Mouse (Mus musculus): ENCODE data around the gene Alg10b. TPM values are rescaled to one million over a fixed set of nuclear protein-coding genes. Genes with fewer than 3 reads are reported as not detected.
"Not testable (repeated sequence)": the region's sequence is repeated elsewhere in the genome, so short reads cannot be mapped to it uniquely, and the experiment has no call there.

Gene Alg10b
- polyA plus RNA-seq (2015; fragmentation: Nextera tagmentation; extraction: Ambion mirVana), result 30.5 and 32.4 TPM in 2 replicates

- WGBS, result under 1% methylated on average over 44 of the region's 59 CpGs
- peak; percentile 100 for ATAC-seq (ENCODE audit: borderline replicate concordance, extremely low read depth, low FRiP score, low TSS enrichment)
- Histone ChIP-seq H3K4me2 (peak within 1 kb of the TSS; percentile 70), H3K4me1 (peaks cover 12% of the 10 kb centered on the region), H3K27me3 (no peaks in the 10 kb centered on the region), H3K4me3 (peak within 1 kb of the TSS; percentile 64), H3K36me3 (peaks cover 13% of the 10 kb centered on the region; the same call in 1 of the 2 replicates), H3K27ac (peak within 1 kb of the TSS; percentile 81), H3K9me3 (no peaks in the 10 kb centered on the region), H3K9ac (peak within 1 kb of the TSS; percentile 69)
These were observed at the start of gene Alg10b for GRCm38 (mm10) chr15:90223969-90224750. Gene Alg10b (plus strand): TSS chr15:90224311.

GRCm38 (mm10) chr15:90183108-90183507, 41.0 kb upstream of the Alg10b start:
- not testable (repeated sequence) for H3K4me1 ChIP-seq; H3K4me2 ChIP-seq; H3K9ac ChIP-seq; H3K36me3 ChIP-seq; ATAC-seq (ENCODE audit: borderline replicate concordance, extremely low read depth, low FRiP score, low TSS enrichment); H3K9me3 ChIP-seq; H3K4me3 ChIP-seq; H3K27ac ChIP-seq; H3K27me3 ChIP-seq
- 64% methylated on average over 8 of the region's 8 CpGs for WGBS

- Histone ChIP-seq H3K9ac (no peak overlapping the region), H3K4me3 (no peak overlapping the region), H3K27ac (no peak overlapping the region), H3K4me1 (no peaks in the 10 kb centered on the region), H3K9me3 (no peaks in the 10 kb centered on the region), H3K36me3 (no peaks in the 10 kb centered on the region), H3K27me3 (no peaks in the 10 kb centered on the region), H3K4me2 (no peak overlapping the region)
- no peak for ATAC-seq (ENCODE audit: borderline replicate concordance, extremely low read depth, low FRiP score, low TSS enrichment)
- 88% methylated on average over 6 of the region's 6 CpGs for WGBS
These were observed 40.6 kb upstream of the Alg10b start for GRCm38 (mm10) chr15:90183511-90183910.

- no peak overlapping the region for H3K4me2 ChIP-seq
- 84% methylated on average over 3 of the region's 3 CpGs for WGBS
- no peak for ATAC-seq (ENCODE audit: borderline replicate concordance, extremely low read depth, low FRiP score, low TSS enrichment)
- no peaks in the 10 kb centered on the region for H3K4me1 ChIP-seq
- no peak overlapping the region for H3K4me3 ChIP-seq
- H3K9ac ChIP-seq, result no peak overlapping the region
- H3K27me3 ChIP-seq, result no peaks in the 10 kb centered on the region
- no peaks in the 10 kb centered on the region for H3K9me3 ChIP-seq
- no peaks in the 10 kb centered on the region for H3K36me3 ChIP-seq
- no peak overlapping the region for H3K27ac ChIP-seq
These were observed 39.4 kb upstream of the Alg10b start for GRCm38 (mm10) chr15:90184743-90185142.

GRCm38 (mm10) chr15:90189477-90189876, 34.6 kb upstream of the Alg10b start:
- 58% methylated on average over 9 of the region's 9 CpGs for WGBS
- Histone ChIP-seq H3K36me3 (no peaks in the 10 kb centered on the region), H3K27me3 (no peaks in the 10 kb centered on the region), H3K4me3 (no peak overlapping the region), H3K9me3 (no peaks in the 10 kb centered on the region), H3K27ac (no peak overlapping the region), H3K9ac (no peak overlapping the region), H3K4me2 (no peak overlapping the region), H3K4me1 (no peaks in the 10 kb centered on the region)
- ATAC-seq (ENCODE audit: borderline replicate concordance, extremely low read depth, low FRiP score, low TSS enrichment), result no peak

- H3K4me1 ChIP-seq, result no peaks in the 10 kb centered on the region
- no peak for ATAC-seq (ENCODE audit: borderline replicate concordance, extremely low read depth, low FRiP score, low TSS enrichment)
These were observed 10.2 kb upstream of the Alg10b start for GRCm38 (mm10) chr15:90213946-90214345.

GRCm38 (mm10) chr15:90214913-90215312, 9.2 kb upstream of the Alg10b start:
- H3K9ac ChIP-seq, result no peak overlapping the region
- H3K36me3 ChIP-seq, result no peaks in the 10 kb centered on the region
- H3K4me2 ChIP-seq, result no peak overlapping the region
- no peak overlapping the region for H3K4me3 ChIP-seq
- no peak for ATAC-seq (ENCODE audit: borderline replicate concordance, extremely low read depth, low FRiP score, low TSS enrichment)
- WGBS, result 14% methylated on average over 6 of the region's 6 CpGs
- H3K27ac ChIP-seq, result no peak overlapping the region
- H3K9me3 ChIP-seq, result no peaks in the 10 kb centered on the region
- no peaks in the 10 kb centered on the region for H3K4me1 ChIP-seq
- H3K27me3 ChIP-seq, result no peaks in the 10 kb centered on the region

More at GRCm38 (mm10) chr15:90213946-90214345, 10.2 kb upstream of the Alg10b start:
- no peaks in the 10 kb centered on the region for H3K27me3 ChIP-seq
- H3K27ac ChIP-seq, result no peak overlapping the region
- H3K9ac ChIP-seq, result no peak overlapping the region
- 77% methylated on average over 8 of the region's 8 CpGs for WGBS
- no peak overlapping the region for H3K4me2 ChIP-seq
- no peaks in the 10 kb centered on the region for H3K36me3 ChIP-seq
- no peaks in the 10 kb centered on the region for H3K9me3 ChIP-seq
- no peak overlapping the region for H3K4me3 ChIP-seq

GRCm38 (mm10) chr15:90225058-90225575, 1.0 kb downstream of the Alg10b start:
- Histone ChIP-seq H3K9ac (peak overlapping the region; percentile 69; the same call in 1 of the 2 replicates), H3K4me1 (peaks cover 12% of the 10 kb centered on the region), H3K9me3 (no peaks in the 10 kb centered on the region), H3K36me3 (peaks cover 23% of the 10 kb centered on the region), H3K4me3 (peak overlapping the region; percentile 64), H3K4me2 (peak overlapping the region; percentile 70), H3K27me3 (no peaks in the 10 kb centered on the region), H3K27ac (no peak overlapping the region)
- 58% methylated on average over 4 of the region's 4 CpGs for whole genome bisulfite sequencing
- ATAC-seq (ENCODE audit: borderline replicate concordance, extremely low read depth, low FRiP score, low TSS enrichment), result no peak

- Histone ChIP-seq H3K4me2 (no peak overlapping the region), H3K9ac (no peak overlapping the region), H3K9me3 (no peaks in the 10 kb centered on the region), H3K4me3 (no peak overlapping the region), H3K4me1 (no peaks in the 10 kb centered on the region), H3K27me3 (no peaks in the 10 kb centered on the region), H3K27ac (no peak overlapping the region), H3K36me3 (peaks cover 8% of the 10 kb centered on the region; the same call in 1 of the 2 replicates)
- WGBS, result 40% methylated on average over 2 of the region's 2 CpGs
- no peak for ATAC-seq (ENCODE audit: borderline replicate concordance, extremely low read depth, low FRiP score, low TSS enrichment)
These were observed 13.5 kb downstream of the Alg10b start for GRCm38 (mm10) chr15:90237657-90238056.

- no peaks in the 10 kb centered on the region for H3K4me1 ChIP-seq
- no peaks in the 10 kb centered on the region for H3K27me3 ChIP-seq
- WGBS, result 86% methylated on average over 5 of the region's 5 CpGs
- H3K9me3 ChIP-seq, result no peaks in the 10 kb centered on the region
- no peak overlapping the region for H3K27ac ChIP-seq
- no peak overlapping the region for H3K4me3 ChIP-seq
- no peak overlapping the region for H3K4me2 ChIP-seq
- ATAC-seq (ENCODE audit: borderline replicate concordance, extremely low read depth, low FRiP score, low TSS enrichment), result no peak
- no peak overlapping the region for H3K9ac ChIP-seq
- no peaks in the 10 kb centered on the region for H3K36me3 ChIP-seq
These were observed 20.0 kb downstream of the Alg10b start for GRCm38 (mm10) chr15:90244081-90244480.

GRCm38 (mm10) chr15:90249694-90250093, 25.6 kb downstream of the Alg10b start:
- Histone ChIP-seq H3K9ac (no peak overlapping the region), H3K27me3 (no peaks in the 10 kb centered on the region), H3K27ac (no peak overlapping the region), H3K9me3 (no peaks in the 10 kb centered on the region), H3K4me2 (no peak overlapping the region), H3K4me1 (no peaks in the 10 kb centered on the region), H3K4me3 (no peak overlapping the region), H3K36me3 (no peaks in the 10 kb centered on the region)
- ATAC-seq (ENCODE audit: borderline replicate concordance, extremely low read depth, low FRiP score, low TSS enrichment), result no peak
- 41% methylated on average over 3 of the region's 3 CpGs for WGBS

GRCm38 (mm10) chr15:90282876-90283275, 58.8 kb downstream of the Alg10b start:
- Histone ChIP-seq H3K27me3 (no peaks in the 10 kb centered on the region), H3K9me3 (no peaks in the 10 kb centered on the region), H3K9ac (no peak overlapping the region), H3K4me3 (no peak overlapping the region), H3K36me3 (no peaks in the 10 kb centered on the region), H3K4me2 (no peak overlapping the region), H3K27ac (no peak overlapping the region), H3K4me1 (no peaks in the 10 kb centered on the region)
- ATAC-seq (ENCODE audit: borderline replicate concordance, extremely low read depth, low FRiP score, low TSS enrichment), result no peak
- 82% methylated on average over 7 of the region's 7 CpGs for WGBS
